Mouse (Mus musculus): Measurements from ENCODE around the gene Cys1. TPM values are rescaled to one million over a fixed set of nuclear protein-coding genes. Genes with fewer than 3 reads are reported as not detected.

The Cys1 gene
- polyA plus RNA-seq, 1 experiment from 2014 or later, result 0.16 TPM

GRCm38 (mm10) chr12:24690351-24690750, 8.7 kb upstream of the Cys1 start:
- Histone ChIP-seq H3K4me3 (no peak overlapping the region), H3K27me3 (replicated peaks; ENCODE audit: low read depth, poor library complexity, severe bottlenecking) (peaks cover 10% of the 10 kb centered on the region; the same call in 1 of the 2 replicates), H3K27ac (replicated peaks) (no peak overlapping the region), H3K9me3 (no peaks in the 10 kb centered on the region), H3K36me3 (replicated peaks) (no peaks in the 10 kb centered on the region), H3K4me1 (no peaks in the 10 kb centered on the region)
- 91% methylated on average over 3 of the region's 3 CpGs for WGBS
- no peak for DNase-seq (ENCODE audit: low spot score)

GRCm38 (mm10) chr12:24686696-24687346, 5.2 kb upstream of the Cys1 start:
- Histone ChIP-seq H3K36me3 (replicated peaks) (no peaks in the 10 kb centered on the region), H3K27ac (replicated peaks) (no peak overlapping the region), H3K27me3 (replicated peaks; ENCODE audit: low read depth, poor library complexity, severe bottlenecking) (peaks cover 46% of the 10 kb centered on the region), H3K4me3 (no peak overlapping the region), H3K9me3 (no peaks in the 10 kb centered on the region), H3K4me1 (peaks cover 6% of the 10 kb centered on the region)
- WGBS, result 79% methylated on average over 11 of the region's 11 CpGs
- DNase-seq (ENCODE audit: low spot score), result no peak

- 78% methylated on average over 6 of the region's 6 CpGs for WGBS
- no peaks in the 10 kb centered on the region for H3K36me3 ChIP-seq (replicated peaks)
- H3K4me1 ChIP-seq, result peaks cover 12% of the 10 kb centered on the region
- H3K4me3 ChIP-seq, result no peak overlapping the region
- no peak for DNase-seq (ENCODE audit: low spot score)
- H3K27ac ChIP-seq (replicated peaks), result no peak overlapping the region
- H3K9me3 ChIP-seq, result no peaks in the 10 kb centered on the region
- H3K27me3 ChIP-seq (replicated peaks; ENCODE audit: low read depth, poor library complexity, severe bottlenecking), result peaks cover 52% of the 10 kb centered on the region
These were observed 4.6 kb upstream of the Cys1 start for GRCm38 (mm10) chr12:24686038-24686695.

- Histone ChIP-seq H3K27ac (replicated peaks) (no peak overlapping the region), H3K27me3 (replicated peaks; ENCODE audit: low read depth, poor library complexity, severe bottlenecking) (peaks cover 79% of the 10 kb centered on the region), H3K36me3 (replicated peaks) (no peaks in the 10 kb centered on the region), H3K4me3 (no peak overlapping the region), H3K9me3 (no peaks in the 10 kb centered on the region), H3K4me1 (peaks cover 25% of the 10 kb centered on the region)
- WGBS, result 71% methylated on average over 7 of the region's 7 CpGs
- DNase-seq (ENCODE audit: low spot score), result no peak
These were observed 1.8 kb upstream of the Cys1 start for GRCm38 (mm10) chr12:24683461-24683860.

GRCm38 (mm10) chr12:24682563-24682962, 950 bp upstream of the Cys1 start:
- DNase-seq (ENCODE audit: low spot score), result no peak
- WGBS, result 56% methylated on average over 8 of the region's 8 CpGs
- Histone ChIP-seq H3K27ac (replicated peaks) (no peak overlapping the region), H3K36me3 (replicated peaks) (no peaks in the 10 kb centered on the region), H3K4me1 (peaks cover 25% of the 10 kb centered on the region), H3K4me3 (no peak overlapping the region), H3K9me3 (no peaks in the 10 kb centered on the region), H3K27me3 (replicated peaks; ENCODE audit: low read depth, poor library complexity, severe bottlenecking) (peaks cover 80% of the 10 kb centered on the region)

- peaks cover 71% of the 10 kb centered on the region for H3K27me3 ChIP-seq (replicated peaks; ENCODE audit: low read depth, poor library complexity, severe bottlenecking)
- peaks cover 25% of the 10 kb centered on the region for H3K4me1 ChIP-seq
- H3K9me3 ChIP-seq, result no peaks in the 10 kb centered on the region
- WGBS, result 2% methylated on average over 61 of the region's 61 CpGs
- H3K4me3 ChIP-seq, result peak overlapping the region; percentile 72
- DNase-seq (ENCODE audit: low spot score), result peak; percentile 67
- no peaks in the 10 kb centered on the region for H3K36me3 ChIP-seq (replicated peaks)
- peak overlapping the region; percentile 78 for H3K27ac ChIP-seq (replicated peaks)
These were observed 924 bp downstream of the Cys1 start for GRCm38 (mm10) chr12:24680492-24681285.

- Histone ChIP-seq H3K36me3 (replicated peaks) (no peaks in the 10 kb centered on the region), H3K27ac (replicated peaks) (peak overlapping the region; percentile 78), H3K4me3 (peak overlapping the region; percentile 72), H3K9me3 (no peaks in the 10 kb centered on the region), H3K4me1 (peaks cover 25% of the 10 kb centered on the region), H3K27me3 (replicated peaks; ENCODE audit: low read depth, poor library complexity, severe bottlenecking) (peaks cover 67% of the 10 kb centered on the region)
- 9% methylated on average over 9 of the region's 9 CpGs for WGBS
- DNase-seq (ENCODE audit: low spot score), result peak; percentile 12
These were observed 1.5 kb downstream of the Cys1 start for GRCm38 (mm10) chr12:24680096-24680491.

GRCm38 (mm10) chr12:24662131-24662530, 19.5 kb downstream of the Cys1 start:
- Histone ChIP-seq H3K36me3 (replicated peaks) (peaks cover 57% of the 10 kb centered on the region), H3K27me3 (replicated peaks; ENCODE audit: low read depth, poor library complexity, severe bottlenecking) (no peaks in the 10 kb centered on the region), H3K9me3 (no peaks in the 10 kb centered on the region), H3K27ac (replicated peaks) (no peak overlapping the region), H3K4me3 (no peak overlapping the region), H3K4me1 (0 out of 2 replicates have a peak, but pooled peaks cover 5% of the 10 kb centered on the region)
- DNase-seq (ENCODE audit: low spot score), result no peak
- 90% methylated on average over 5 of the region's 5 CpGs for WGBS

- 86% methylated on average over 4 of the region's 4 CpGs for WGBS
- no peaks in the 10 kb centered on the region for H3K9me3 ChIP-seq
- no peak for DNase-seq (ENCODE audit: low spot score)
- no peak overlapping the region for H3K4me3 ChIP-seq
- H3K36me3 ChIP-seq (replicated peaks), result peaks cover 67% of the 10 kb centered on the region
- H3K4me1 ChIP-seq, result peaks cover 13% of the 10 kb centered on the region
- H3K27me3 ChIP-seq (replicated peaks; ENCODE audit: low read depth, poor library complexity, severe bottlenecking), result no peaks in the 10 kb centered on the region
- no peak overlapping the region for H3K27ac ChIP-seq (replicated peaks)
These were observed 20.5 kb downstream of the Cys1 start for GRCm38 (mm10) chr12:24661100-24661499.

GRCm38 (mm10) chr12:24659923-24660322, 21.7 kb downstream of the Cys1 start:
- WGBS, result 93% methylated on average over 9 of the region's 9 CpGs
- no peak overlapping the region for H3K4me3 ChIP-seq
- peaks cover 13% of the 10 kb centered on the region for H3K4me1 ChIP-seq
- H3K27me3 ChIP-seq (replicated peaks; ENCODE audit: low read depth, poor library complexity, severe bottlenecking), result no peaks in the 10 kb centered on the region
- H3K9me3 ChIP-seq, result no peaks in the 10 kb centered on the region
- H3K27ac ChIP-seq (replicated peaks), result no peak overlapping the region
- no peak for DNase-seq (ENCODE audit: low spot score)
- peaks cover 79% of the 10 kb centered on the region for H3K36me3 ChIP-seq (replicated peaks)

- 91% methylated on average over 4 of the region's 4 CpGs for WGBS
- DNase-seq (ENCODE audit: low spot score), result no peak
- H3K36me3 ChIP-seq (replicated peaks), result peaks cover 88% of the 10 kb centered on the region
These were observed 22.6 kb downstream of the Cys1 start for GRCm38 (mm10) chr12:24658998-24659397.

GRCm38 (mm10) chr12:24656436-24656835, 25.2 kb downstream of the Cys1 start:
- H3K27me3 ChIP-seq (replicated peaks; ENCODE audit: low read depth, poor library complexity, severe bottlenecking), result no peaks in the 10 kb centered on the region
- H3K9me3 ChIP-seq, result no peaks in the 10 kb centered on the region
- peaks cover 29% of the 10 kb centered on the region for H3K4me1 ChIP-seq
- no peak overlapping the region for H3K4me3 ChIP-seq
- H3K27ac ChIP-seq (replicated peaks), result no peak overlapping the region
- no peak for DNase-seq (ENCODE audit: low spot score)
- WGBS, result 71% methylated on average over 3 of the region's 3 CpGs
- H3K36me3 ChIP-seq (replicated peaks), result peaks cover 79% of the 10 kb centered on the region

More at GRCm38 (mm10) chr12:24658998-24659397, 22.6 kb downstream of the Cys1 start:
- Histone ChIP-seq H3K27ac (replicated peaks) (no peak overlapping the region), H3K27me3 (replicated peaks; ENCODE audit: low read depth, poor library complexity, severe bottlenecking) (no peaks in the 10 kb centered on the region), H3K4me3 (no peak overlapping the region), H3K4me1 (peaks cover 13% of the 10 kb centered on the region), H3K9me3 (no peaks in the 10 kb centered on the region)

Measured in embryonic facial prominence, embryonic 10.5 days (tissue).